Mouse (Mus musculus) neural tube, embryonic 11.5 days (tissue): ENCODE results near the gene Tbc1d14. TPM values are rescaled to one million over a fixed set of nuclear protein-coding genes. Genes with fewer than 3 reads are reported as not detected.

ENCODE experiments used
- ATAC-seq: fragments of 200-750 bp; cut with Nextera tagmentation; 2 replicates; pipeline ENCODE4 v1.8.0; 2017; ENCODE audit warnings: moderate number of reproducible peaks, mild to moderate bottlenecking, moderate TSS enrichment, moderate library complexity; ENCODE audit not compliant: insufficient read depth, low FRiP score, low TSS enrichment
- DNase-seq: peaks from one replicate; pipeline ENCODE4 v3.0.0-alpha.2; 2015; ENCODE audit warnings: low spot score
- H3K27ac ChIP-seq: fragments of 300-500 bp; sonication (generic); 2 replicates; pipeline ENCODE4 v1.5.1; 2014; ENCODE audit warnings: low read depth, mild to moderate bottlenecking, low read length
- H3K27me3 ChIP-seq: fragments of 300-500 bp; sonication (generic); 2 replicates; pipeline ENCODE4 v1.6.1; 2014; ENCODE audit warnings: mild to moderate bottlenecking, low read length, mixed read lengths; ENCODE audit not compliant: control insufficient read depth, insufficient read depth
- H3K36me3 ChIP-seq: fragments of 300-500 bp; sonication (generic); 2 replicates; pipeline ENCODE4 v1.6.1; 2014; ENCODE audit warnings: mild to moderate bottlenecking, low read length, moderate library complexity, mixed read lengths; ENCODE audit not compliant: control insufficient read depth, insufficient read depth
- H3K4me1 ChIP-seq: fragments of 300-500 bp; sonication (generic); 2 replicates; pipeline ENCODE4 v1.6.1; 2014; ENCODE audit warnings: low read length, mixed read lengths; ENCODE audit not compliant: control insufficient read depth, insufficient read depth
- H3K4me2 ChIP-seq: fragments of 300-500 bp; sonication (generic); 2 replicates; pipeline ENCODE4 v1.6.1; 2014; ENCODE audit warnings: low read depth, mild to moderate bottlenecking, moderate library complexity
- H3K4me3 ChIP-seq: fragments of 300-500 bp; sonication (generic); 2 replicates; pipeline ENCODE4 v1.5.1; 2014; ENCODE audit warnings: low read depth, low read length
- H3K9ac ChIP-seq: fragments of 300-500 bp; sonication (generic); 2 replicates; pipeline ENCODE4 v1.6.1; 2014; ENCODE audit warnings: mild to moderate bottlenecking, low read length
- H3K9me3 ChIP-seq: fragments of 300-500 bp; sonication (generic); 2 replicates; pipeline ENCODE4 v1.6.1; 2016; ENCODE audit warnings: low read length; ENCODE audit not compliant: control insufficient read depth
- WGBS: fragments of 180-500 bp; shearing (Covaris S2); extraction: QIAGEN DNeasy Blood & Tissue Kit; methylation state at CpG from one replicate; pipeline ENCODE4 v1.1.7; 2014; 5-methylcytosine and 5-hydroxymethylcytosine counted together
- polyA plus RNA-seq: library from polyadenylated mRNA; unstranded; fragments of >200 nt; fragmentation: Nextera tagmentation; extraction: Ambion mirVana; gene quantifications from 2 replicates; pipeline ENCODE4 v1.2.1, GENCODE M21; 2014

Tbc1d14 gene
- polyA plus RNA-seq, 1 experiment from 2014 or later: 47.8 TPM

- no peak overlapping the region for H3K9ac ChIP-seq
- no peaks in the 10 kb centered on the region for H3K27me3 ChIP-seq
- H3K36me3 ChIP-seq: no peaks in the 10 kb centered on the region; the same call in 1 of the 2 replicates
- H3K27ac ChIP-seq: no peak overlapping the region
- ATAC-seq (no peak), DNase-seq (no peak)
- peaks cover 18% of the 10 kb centered on the region for H3K4me1 ChIP-seq
- H3K4me2 ChIP-seq: no peak overlapping the region
- WGBS: 80% methylated on average over 2 of the region's 2 CpGs
- H3K9me3 ChIP-seq: no peaks in the 10 kb centered on the region
- no peak overlapping the region for H3K4me3 ChIP-seq
These were observed 113.3 kb downstream of the Tbc1d14 start for GRCm38 (mm10) chr5:36479735-36480134.

- DNase-seq: no peak
- 89% methylated on average over 6 of the region's 6 CpGs for WGBS
- Histone ChIP-seq H3K4me2 (no peak overlapping the region), H3K27ac (no peak overlapping the region), H3K36me3 (no peaks in the 10 kb centered on the region; the same call in 1 of the 2 replicates), H3K4me3 (no peak overlapping the region), H3K27me3 (no peaks in the 10 kb centered on the region), H3K9ac (no peak overlapping the region), H3K9me3 (no peaks in the 10 kb centered on the region), H3K4me1 (peaks cover 18% of the 10 kb centered on the region)
- no peak for ATAC-seq
These were observed 114.3 kb downstream of the Tbc1d14 start for GRCm38 (mm10) chr5:36478540-36479420.

- peaks cover 4% of the 10 kb centered on the region; the same call in 1 of the 2 replicates for H3K36me3 ChIP-seq
These were observed 115.6 kb downstream of the Tbc1d14 start for GRCm38 (mm10) chr5:36477486-36477885.

GRCm38 (mm10) chr5:36474283-36474682, 118.8 kb downstream of the Tbc1d14 start:
- Histone ChIP-seq H3K9ac (no peak overlapping the region), H3K9me3 (no peaks in the 10 kb centered on the region), H3K4me3 (no peak overlapping the region), H3K4me1 (no peaks in the 10 kb centered on the region), H3K27ac (no peak overlapping the region), H3K27me3 (no peaks in the 10 kb centered on the region), H3K36me3 (peaks cover 14% of the 10 kb centered on the region), H3K4me2 (no peak overlapping the region)
- DNase-seq (peak; percentile 69), ATAC-seq (no peak; the same call in 1 of the 2 replicates)
- WGBS: 85% methylated on average over 5 of the region's 5 CpGs

More at GRCm38 (mm10) chr5:36477486-36477885, 115.6 kb downstream of the Tbc1d14 start:
- H3K9me3 ChIP-seq: no peaks in the 10 kb centered on the region
- DNase-seq (no peak), ATAC-seq (no peak)
- H3K4me1 ChIP-seq: peaks cover 8% of the 10 kb centered on the region
- H3K27ac ChIP-seq: no peak overlapping the region
- H3K27me3 ChIP-seq: no peaks in the 10 kb centered on the region
- H3K9ac ChIP-seq: no peak overlapping the region
- no peak overlapping the region for H3K4me2 ChIP-seq
- H3K4me3 ChIP-seq: no peak overlapping the region
- WGBS: 86% methylated on average over 3 of the region's 3 CpGs

- H3K9ac ChIP-seq: no peak overlapping the region
- H3K27ac ChIP-seq: no peak overlapping the region
- ATAC-seq (no peak), DNase-seq (no peak)
- peaks cover 14% of the 10 kb centered on the region for H3K36me3 ChIP-seq
- H3K4me2 ChIP-seq: no peak overlapping the region
- WGBS: 87% methylated on average over 4 of the region's 4 CpGs
- no peaks in the 10 kb centered on the region for H3K9me3 ChIP-seq
- no peaks in the 10 kb centered on the region for H3K4me1 ChIP-seq
- H3K4me3 ChIP-seq: no peak overlapping the region
- H3K27me3 ChIP-seq: no peaks in the 10 kb centered on the region
These were observed 120.0 kb downstream of the Tbc1d14 start for GRCm38 (mm10) chr5:36472876-36473655.

- DNase-seq (no peak), ATAC-seq (no peak)
- Histone ChIP-seq H3K4me3 (no peak overlapping the region), H3K9ac (no peak overlapping the region), H3K27ac (no peak overlapping the region), H3K36me3 (peaks cover 14% of the 10 kb centered on the region), H3K9me3 (no peaks in the 10 kb centered on the region), H3K27me3 (no peaks in the 10 kb centered on the region), H3K4me2 (no peak overlapping the region), H3K4me1 (no peaks in the 10 kb centered on the region; the same call in 1 of the 2 replicates)
- 92% methylated on average over 8 of the region's 8 CpGs for WGBS
These were observed 121.9 kb downstream of the Tbc1d14 start for GRCm38 (mm10) chr5:36471206-36471605.

GRCm38 (mm10) chr5:36465889-36466288, 127.2 kb downstream of the Tbc1d14 start:
- H3K4me3 ChIP-seq: peak overlapping the region; percentile 79
- H3K27ac ChIP-seq: no peak overlapping the region
- WGBS: 34% methylated on average over 8 of the region's 8 CpGs
- no peaks in the 10 kb centered on the region for H3K9me3 ChIP-seq
- peaks cover 4% of the 10 kb centered on the region for H3K36me3 ChIP-seq
- peak overlapping the region; percentile 67 for H3K9ac ChIP-seq
- DNase-seq (no peak), ATAC-seq (no peak)
- H3K27me3 ChIP-seq: no peaks in the 10 kb centered on the region
- peak overlapping the region; percentile 98 for H3K4me2 ChIP-seq
- H3K4me1 ChIP-seq: peaks cover 8% of the 10 kb centered on the region

- no peak within 1 kb of the TSS for H3K27ac ChIP-seq
These were observed 128.1 kb downstream of the Tbc1d14 start, which contains the start of gene Grpel1 for GRCm38 (mm10) chr5:36464709-36465661. Gene Grpel1 (plus strand): TSS chr5:36464998.

More at GRCm38 (mm10) chr5:36464709-36465661, 128.1 kb downstream of the Tbc1d14 start, which contains the start of gene Grpel1:
- Histone ChIP-seq H3K4me2 (peak within 1 kb of the TSS; percentile 98), H3K9me3 (no peaks in the 10 kb centered on the region), H3K4me3 (peak within 1 kb of the TSS; percentile 79), H3K27me3 (no peaks in the 10 kb centered on the region), H3K4me1 (peaks cover 8% of the 10 kb centered on the region), H3K9ac (peak within 1 kb of the TSS; percentile 67), H3K36me3 (no peaks in the 10 kb centered on the region; the same call in 1 of the 2 replicates)
- peak; percentile 95 for ATAC-seq
- under 1% methylated on average over 68 of the region's 68 CpGs for WGBS
- DNase-seq: peak; percentile 97
